Mouse (Mus musculus): ENCODE data around the gene Tenm3. TPM values are rescaled to one million over a fixed set of nuclear protein-coding genes. Genes with fewer than 3 reads are reported as not detected.
A peak's percentile ranks its signal among the peaks of the same experiment; 100 is the strongest.

Tenm3 gene
- polyA plus RNA-seq, 1 experiment from 2014 or later = 33.6 TPM

GRCm38 (mm10) chr8:48596332-48596731 lies 247.4 kb downstream of the Tenm3 start:
- Histone ChIP-seq H3K27ac (replicated peaks) (no peak overlapping the region), H3K36me3 (no peaks in the 10 kb centered on the region), H3K4me3 (no peak overlapping the region), H3K27me3 (ENCODE audit: low read depth, poor library complexity, severe bottlenecking) (no peaks in the 10 kb centered on the region), H3K9me3 (replicated peaks) (no peaks in the 10 kb centered on the region), H3K4me1 (peaks cover 31% of the 10 kb centered on the region)
- no peak for DNase-seq (ENCODE audit: low spot score)
- 92% methylated on average over 14 of the region's 14 CpGs for WGBS

- H3K4me1 ChIP-seq = peaks cover 19% of the 10 kb centered on the region
- no peak overlapping the region for H3K4me3 ChIP-seq
- H3K36me3 ChIP-seq = no peaks in the 10 kb centered on the region
- H3K27ac ChIP-seq (replicated peaks) = no peak overlapping the region
- no peaks in the 10 kb centered on the region for H3K9me3 ChIP-seq (replicated peaks)
- WGBS = 40% methylated on average over 5 of the region's 5 CpGs
- H3K27me3 ChIP-seq (ENCODE audit: low read depth, poor library complexity, severe bottlenecking) = no peaks in the 10 kb centered on the region
- no peak for DNase-seq (ENCODE audit: low spot score)
These were observed 251.9 kb downstream of the Tenm3 start for GRCm38 (mm10) chr8:48591818-48592217.

GRCm38 (mm10) chr8:48579732-48580131 lies 264.0 kb downstream of the Tenm3 start:
- no peaks in the 10 kb centered on the region for H3K9me3 ChIP-seq (replicated peaks)
- H3K4me1 ChIP-seq = peaks cover 28% of the 10 kb centered on the region
- whole genome bisulfite sequencing = 12% methylated on average over 6 of the region's 6 CpGs
- no peak for DNase-seq (ENCODE audit: low spot score)
- H3K4me3 ChIP-seq = peak overlapping the region; percentile 29; the same call in 1 of the 2 replicates
- no peak overlapping the region for H3K27ac ChIP-seq (replicated peaks)
- H3K27me3 ChIP-seq (ENCODE audit: low read depth, poor library complexity, severe bottlenecking) = peaks cover 8% of the 10 kb centered on the region; the same call in 1 of the 2 replicates
- no peaks in the 10 kb centered on the region for H3K36me3 ChIP-seq

- peaks cover 28% of the 10 kb centered on the region for H3K4me1 ChIP-seq
- no peak overlapping the region for H3K27ac ChIP-seq (replicated peaks)
- H3K4me3 ChIP-seq = peak overlapping the region; percentile 29
- no peaks in the 10 kb centered on the region for H3K36me3 ChIP-seq
- H3K9me3 ChIP-seq (replicated peaks) = no peaks in the 10 kb centered on the region
- no peak for DNase-seq (ENCODE audit: low spot score)
- 8% methylated on average over 8 of the region's 8 CpGs for WGBS
- H3K27me3 ChIP-seq (ENCODE audit: low read depth, poor library complexity, severe bottlenecking) = peaks cover 8% of the 10 kb centered on the region; the same call in 1 of the 2 replicates
These were observed 264.6 kb downstream of the Tenm3 start for GRCm38 (mm10) chr8:48579144-48579543.

GRCm38 (mm10) chr8:48572941-48573340 lies 270.8 kb downstream of the Tenm3 start:
- DNase-seq (ENCODE audit: low spot score) = no peak
- no peaks in the 10 kb centered on the region for H3K9me3 ChIP-seq (replicated peaks)
- H3K36me3 ChIP-seq = no peaks in the 10 kb centered on the region
- peaks cover 18% of the 10 kb centered on the region for H3K4me1 ChIP-seq
- 90% methylated on average over 1 of the region's 1 CpGs for WGBS
- no peak overlapping the region for H3K27ac ChIP-seq (replicated peaks)
- H3K4me3 ChIP-seq = no peak overlapping the region
- peaks cover 5% of the 10 kb centered on the region; the same call in 1 of the 2 replicates for H3K27me3 ChIP-seq (ENCODE audit: low read depth, poor library complexity, severe bottlenecking)

GRCm38 (mm10) chr8:48572345-48572744 lies 271.4 kb downstream of the Tenm3 start:
- 89% methylated on average over 2 of the region's 2 CpGs for WGBS
- Histone ChIP-seq H3K4me1 (peaks cover 20% of the 10 kb centered on the region), H3K4me3 (no peak overlapping the region), H3K27ac (replicated peaks) (no peak overlapping the region), H3K9me3 (replicated peaks) (no peaks in the 10 kb centered on the region), H3K27me3 (ENCODE audit: low read depth, poor library complexity, severe bottlenecking) (no peaks in the 10 kb centered on the region), H3K36me3 (no peaks in the 10 kb centered on the region)
- DNase-seq (ENCODE audit: low spot score) = no peak

GRCm38 (mm10) chr8:48568608-48569007 lies 275.1 kb downstream of the Tenm3 start:
- Histone ChIP-seq H3K27ac (replicated peaks) (peak overlapping the region; percentile 72), H3K9me3 (replicated peaks) (no peaks in the 10 kb centered on the region), H3K4me1 (peaks cover 28% of the 10 kb centered on the region), H3K4me3 (no peak overlapping the region), H3K36me3 (no peaks in the 10 kb centered on the region), H3K27me3 (ENCODE audit: low read depth, poor library complexity, severe bottlenecking) (no peaks in the 10 kb centered on the region)
- WGBS = 61% methylated on average over 4 of the region's 4 CpGs
- no peak for DNase-seq (ENCODE audit: low spot score)

GRCm38 (mm10) chr8:48567929-48568607 lies 275.7 kb downstream of the Tenm3 start:
- H3K36me3 ChIP-seq = no peaks in the 10 kb centered on the region
- H3K4me1 ChIP-seq = peaks cover 33% of the 10 kb centered on the region
- H3K27me3 ChIP-seq (ENCODE audit: low read depth, poor library complexity, severe bottlenecking) = no peaks in the 10 kb centered on the region
- 51% methylated on average over 10 of the region's 10 CpGs for WGBS
- H3K4me3 ChIP-seq = 0 out of 2 replicates have a peak overlapping the region, but pooled peaks have one; percentile 6
- no peaks in the 10 kb centered on the region for H3K9me3 ChIP-seq (replicated peaks)
- DNase-seq (ENCODE audit: low spot score) = no peak
- peak overlapping the region; percentile 72 for H3K27ac ChIP-seq (replicated peaks)

GRCm38 (mm10) chr8:48560227-48560626 lies 283.5 kb downstream of the Tenm3 start:
- Histone ChIP-seq H3K4me3 (no peak overlapping the region), H3K9me3 (replicated peaks) (no peaks in the 10 kb centered on the region), H3K36me3 (no peaks in the 10 kb centered on the region), H3K27me3 (ENCODE audit: low read depth, poor library complexity, severe bottlenecking) (no peaks in the 10 kb centered on the region), H3K27ac (replicated peaks) (no peak overlapping the region), H3K4me1 (peaks cover 29% of the 10 kb centered on the region)
- WGBS = 84% methylated on average over 9 of the region's 9 CpGs
- no peak for DNase-seq (ENCODE audit: low spot score)

- Histone ChIP-seq H3K27me3 (ENCODE audit: low read depth, poor library complexity, severe bottlenecking) (no peaks in the 10 kb centered on the region), H3K9me3 (replicated peaks) (no peaks in the 10 kb centered on the region), H3K4me1 (peaks cover 44% of the 10 kb centered on the region), H3K4me3 (peak overlapping the region; percentile 83), H3K36me3 (no peaks in the 10 kb centered on the region), H3K27ac (replicated peaks) (peak overlapping the region; percentile 98)
- under 1% methylated on average over 55 of the region's 55 CpGs for WGBS
- DNase-seq (ENCODE audit: low spot score) = peak; percentile 81
These were observed 288.1 kb downstream of the Tenm3 start for GRCm38 (mm10) chr8:48555546-48556141.

- DNase-seq (ENCODE audit: low spot score) = peak; percentile 90
- WGBS = under 1% methylated on average over 85 of the region's 86 CpGs
- Histone ChIP-seq H3K27ac (replicated peaks) (peak overlapping the region; percentile 98), H3K4me3 (peak overlapping the region; percentile 83), H3K27me3 (ENCODE audit: low read depth, poor library complexity, severe bottlenecking) (no peaks in the 10 kb centered on the region), H3K9me3 (replicated peaks) (no peaks in the 10 kb centered on the region), H3K4me1 (peaks cover 48% of the 10 kb centered on the region), H3K36me3 (no peaks in the 10 kb centered on the region)
These were observed 288.8 kb downstream of the Tenm3 start for GRCm38 (mm10) chr8:48554762-48555545.

GRCm38 (mm10) chr8:48553791-48554288 lies 289.9 kb downstream of the Tenm3 start:
- DNase-seq (ENCODE audit: low spot score) = peak; percentile 17
- Histone ChIP-seq H3K4me3 (peak overlapping the region; percentile 83), H3K9me3 (replicated peaks) (0 out of 2 replicates have a peak, but pooled peaks cover 2% of the 10 kb centered on the region), H3K27ac (replicated peaks) (peak overlapping the region; percentile 98), H3K36me3 (peaks cover 3% of the 10 kb centered on the region), H3K27me3 (ENCODE audit: low read depth, poor library complexity, severe bottlenecking) (no peaks in the 10 kb centered on the region), H3K4me1 (peaks cover 46% of the 10 kb centered on the region)
- WGBS = under 1% methylated on average over 9 of the region's 9 CpGs

Measured in midbrain, embryonic 10.5 days (tissue).